Mouse (Mus musculus): ENCODE results near the gene Grip1. TPM values are rescaled to one million over a fixed set of nuclear protein-coding genes. Genes with fewer than 3 reads are reported as not detected.

Grip1 gene
- polyA plus RNA-seq, 1 experiment from 2014 or later, result 0.86 TPM

- peak; percentile 39; the same call in 1 of the 2 replicates for TF ChIP-seq EP300 (IDR thresholded peaks at IDR 0.05; ENCODE audit: low read depth)
- no peak for TF ChIP-seq CTCF (IDR thresholded peaks at IDR 0.05; ENCODE audit: low read depth)
- H3K4me3 ChIP-seq (ENCODE audit: low read depth, low read length), result no peak overlapping the region
- H3K9ac ChIP-seq (replicated peaks), result no peak overlapping the region
- no peaks in the 10 kb centered on the region for H3K9me3 ChIP-seq (ENCODE audit: low read length)
- H3K27ac ChIP-seq (ENCODE audit: low read depth), result 0 out of 2 replicates have a peak overlapping the region, but pooled peaks have one; percentile 30
- H3K4me1 ChIP-seq (ENCODE audit: insufficient read depth), result peaks cover 2% of the 10 kb centered on the region; the same call in 1 of the 2 replicates
- peak; percentile 81 for ATAC-seq
- H3K36me3 ChIP-seq (replicated peaks; ENCODE audit: insufficient read depth, low read length), result no peaks in the 10 kb centered on the region
- no peaks in the 10 kb centered on the region for H3K27me3 ChIP-seq (ENCODE audit: insufficient read depth, low read length)
- H3K4me2 ChIP-seq (ENCODE audit: low read depth, low read length), result no peak overlapping the region
- DNase-seq, result peak; percentile 17
- 25% methylated on average over 6 of the region's 6 CpGs for WGBS (ENCODE audit: insufficient replicate concordance)
Observed at GRCm38 (mm10) chr10:119421418-119421817, 32.2 kb upstream of the Grip1 start.

GRCm38 (mm10) chr10:119423821-119424534, 29.7 kb upstream of the Grip1 start:
- DNase-seq (no peak), ATAC-seq (no peak)
- TF ChIP-seq EP300 (IDR thresholded peaks at IDR 0.05; ENCODE audit: low read depth), result no peak
- no peak for TF ChIP-seq CTCF (IDR thresholded peaks at IDR 0.05; ENCODE audit: low read depth)
- no peak overlapping the region for H3K9ac ChIP-seq (replicated peaks)
- peaks cover 2% of the 10 kb centered on the region; the same call in 1 of the 2 replicates for H3K4me1 ChIP-seq (ENCODE audit: insufficient read depth)
- 82% methylated on average over 11 of the region's 11 CpGs for WGBS (ENCODE audit: insufficient replicate concordance)
- no peak overlapping the region for H3K4me3 ChIP-seq (ENCODE audit: low read depth, low read length)
- no peak overlapping the region for H3K27ac ChIP-seq (ENCODE audit: low read depth)
- no peaks in the 10 kb centered on the region for H3K9me3 ChIP-seq (ENCODE audit: low read length)
- no peaks in the 10 kb centered on the region for H3K27me3 ChIP-seq (ENCODE audit: insufficient read depth, low read length)
- no peaks in the 10 kb centered on the region for H3K36me3 ChIP-seq (replicated peaks; ENCODE audit: insufficient read depth, low read length)
- H3K4me2 ChIP-seq (ENCODE audit: low read depth, low read length), result no peak overlapping the region

- Histone ChIP-seq H3K9ac (replicated peaks) (no peak overlapping the region), H3K27me3 (ENCODE audit: insufficient read depth, low read length) (no peaks in the 10 kb centered on the region), H3K36me3 (replicated peaks; ENCODE audit: insufficient read depth, low read length) (no peaks in the 10 kb centered on the region), H3K4me3 (ENCODE audit: low read depth, low read length) (no peak overlapping the region), H3K9me3 (ENCODE audit: low read length) (no peaks in the 10 kb centered on the region), H3K4me1 (ENCODE audit: insufficient read depth) (no peaks in the 10 kb centered on the region), H3K27ac (ENCODE audit: low read depth) (peak overlapping the region; percentile 78), H3K4me2 (ENCODE audit: low read depth, low read length) (no peak overlapping the region)
- ATAC-seq, result peak; percentile 89
- no peak for TF ChIP-seq EP300 (IDR thresholded peaks at IDR 0.05; ENCODE audit: low read depth)
- TF ChIP-seq CTCF (IDR thresholded peaks at IDR 0.05; ENCODE audit: low read depth), result no peak
- DNase-seq, result no peak
- WGBS (ENCODE audit: insufficient replicate concordance), result 66% methylated on average over 7 of the region's 7 CpGs
Observed at GRCm38 (mm10) chr10:119427653-119428052, 26.0 kb upstream of the Grip1 start.

GRCm38 (mm10) chr10:119428106-119428505, 25.5 kb upstream of the Grip1 start:
- no peak overlapping the region for H3K9ac ChIP-seq (replicated peaks)
- H3K9me3 ChIP-seq (ENCODE audit: low read length), result no peaks in the 10 kb centered on the region
- no peak overlapping the region for H3K4me3 ChIP-seq (ENCODE audit: low read depth, low read length)
- H3K27ac ChIP-seq (ENCODE audit: low read depth), result peak overlapping the region; percentile 78; the same call in 1 of the 2 replicates
- no peak for TF ChIP-seq EP300 (IDR thresholded peaks at IDR 0.05; ENCODE audit: low read depth)
- TF ChIP-seq CTCF (IDR thresholded peaks at IDR 0.05; ENCODE audit: low read depth), result no peak
- no peak for DNase-seq
- peak; percentile 15; the same call in 1 of the 2 replicates for ATAC-seq
- no peak overlapping the region for H3K4me2 ChIP-seq (ENCODE audit: low read depth, low read length)
- no peaks in the 10 kb centered on the region for H3K4me1 ChIP-seq (ENCODE audit: insufficient read depth)
- WGBS (ENCODE audit: insufficient replicate concordance), result 67% methylated on average over 7 of the region's 7 CpGs
- H3K36me3 ChIP-seq (replicated peaks; ENCODE audit: insufficient read depth, low read length), result no peaks in the 10 kb centered on the region
- H3K27me3 ChIP-seq (ENCODE audit: insufficient read depth, low read length), result no peaks in the 10 kb centered on the region

GRCm38 (mm10) chr10:119430240-119430639, 23.4 kb upstream of the Grip1 start:
- no peak overlapping the region for H3K4me3 ChIP-seq (ENCODE audit: low read depth, low read length)
- H3K4me1 ChIP-seq (ENCODE audit: insufficient read depth), result no peaks in the 10 kb centered on the region
- no peak for TF ChIP-seq CTCF (IDR thresholded peaks at IDR 0.05; ENCODE audit: low read depth)
- no peak for TF ChIP-seq EP300 (IDR thresholded peaks at IDR 0.05; ENCODE audit: low read depth)
- no peaks in the 10 kb centered on the region for H3K27me3 ChIP-seq (ENCODE audit: insufficient read depth, low read length)
- no peak overlapping the region for H3K27ac ChIP-seq (ENCODE audit: low read depth)
- no peak overlapping the region for H3K4me2 ChIP-seq (ENCODE audit: low read depth, low read length)
- H3K36me3 ChIP-seq (replicated peaks; ENCODE audit: insufficient read depth, low read length), result no peaks in the 10 kb centered on the region
- no peak overlapping the region for H3K9ac ChIP-seq (replicated peaks)
- WGBS (ENCODE audit: insufficient replicate concordance), result 71% methylated on average over 7 of the region's 7 CpGs
- no peaks in the 10 kb centered on the region for H3K9me3 ChIP-seq (ENCODE audit: low read length)
- ATAC-seq (no peak), DNase-seq (no peak)

GRCm38 (mm10) chr10:119431801-119432200, 21.8 kb upstream of the Grip1 start:
- ATAC-seq, result no peak
- Histone ChIP-seq H3K27ac (ENCODE audit: low read depth) (no peak overlapping the region), H3K4me3 (ENCODE audit: low read depth, low read length) (no peak overlapping the region), H3K9me3 (ENCODE audit: low read length) (no peaks in the 10 kb centered on the region), H3K36me3 (replicated peaks; ENCODE audit: insufficient read depth, low read length) (no peaks in the 10 kb centered on the region), H3K9ac (replicated peaks) (no peak overlapping the region), H3K4me2 (ENCODE audit: low read depth, low read length) (no peak overlapping the region), H3K27me3 (ENCODE audit: insufficient read depth, low read length) (no peaks in the 10 kb centered on the region), H3K4me1 (ENCODE audit: insufficient read depth) (no peaks in the 10 kb centered on the region)
- WGBS (ENCODE audit: insufficient replicate concordance), result 73% methylated on average over 6 of the region's 6 CpGs
- DNase-seq, result no peak
- TF ChIP-seq CTCF (IDR thresholded peaks at IDR 0.05; ENCODE audit: low read depth), result no peak
- no peak for TF ChIP-seq EP300 (IDR thresholded peaks at IDR 0.05; ENCODE audit: low read depth)

Data from liver, postnatal 0 days (tissue).